Mouse (Mus musculus) lung, postnatal 0 days (tissue): ENCODE data around the gene Klc2.

ENCODE experiments used
- CTCF ChIP-seq: IDR thresholded peaks from 2 replicates; pipeline ENCODE4 v1.5.1; 2016; ENCODE audit warnings: antibody characterized with exemption, mild to moderate bottlenecking
- EP300 ChIP-seq: IDR thresholded peaks from 2 replicates; pipeline ENCODE4 v1.6.1; 2016; ENCODE audit warnings: antibody characterized with exemption, mild to moderate bottlenecking, control low read depth

- TF ChIP-seq EP300 (no peak), CTCF (no peak)
Measured at GRCm38 (mm10) chr19:5098363-5099143, 19.8 kb downstream of the Klc2 start, which contains the start of gene Cnih2.
